Mouse (Mus musculus): Measurements from ENCODE around the gene Gm7978.
"Not testable (repeated sequence)": the region's sequence is repeated elsewhere in the genome, so short reads cannot be mapped to it uniquely, and the experiment has no call there.

GRCm38 (mm10) chr5:95736073-95736472 is at the start of gene Gm7978:
- not testable (repeated sequence) for TF ChIP-seq FLI1 (IDR thresholded peaks at IDR 0.05; ENCODE audit: low read length); GATA1 (IDR thresholded peaks at IDR 0.05; ENCODE audit: borderline replicate concordance, low read length)

Data from megakaryocyte, embryonic 14.5 days (primary cell).